Mouse (Mus musculus) CH12.LX (cell line): ENCODE measurements around the gene Rab12.

Experiments used
- CHD2 ChIP-seq: IDR thresholded peaks from 2 replicates; pipeline ENCODE4 v1.6.1; 2011; ENCODE audit warnings: low read length, improper control_type of control experiment
- CTCF ChIP-seq, 2 experiments: IDR thresholded peaks in 1 of 2; conservative IDR thresholded peaks in 1 of 2; 2 replicates each; pipeline ENCODE4 v1.5.1; 2011 to 2012; ENCODE audit warnings: low read depth in 2 of 2, low read length in 2 of 2, improper control_type of control experiment in 1 of 2, inconsistent platforms in 1 of 2, mild to moderate bottlenecking in 1 of 2, moderate library complexity in 1 of 2
- IRF4 ChIP-seq: IDR thresholded peaks from 2 replicates; pipeline ENCODE4 v1.6.1; 2014; ENCODE audit warnings: low read depth, mild to moderate bottlenecking, inconsistent platforms, low read length, improper control_type of control experiment
- MAFK ChIP-seq: IDR thresholded peaks from 2 replicates; pipeline ENCODE4 v1.6.1; 2011; ENCODE audit warnings: low read length, improper control_type of control experiment; ENCODE audit not compliant: insufficient replicate concordance
- MAX ChIP-seq: IDR thresholded peaks from 2 replicates; pipeline ENCODE4 v1.6.1; 2011; ENCODE audit warnings: low read length, improper control_type of control experiment
- MEF2A ChIP-seq: IDR thresholded peaks from 2 replicates; pipeline ENCODE4 v1.6.1; 2014; ENCODE audit warnings: low read depth, mild to moderate bottlenecking, inconsistent platforms, low read length, improper control_type of control experiment, borderline replicate concordance
- MXI1 ChIP-seq: IDR thresholded peaks from 2 replicates; pipeline ENCODE4 v1.6.1; 2011; ENCODE audit warnings: mild to moderate bottlenecking, low read depth, low read length, improper control_type of control experiment
- MYC ChIP-seq: IDR thresholded peaks from 2 replicates; pipeline ENCODE4 v1.6.1; 2011; ENCODE audit warnings: low read depth, mild to moderate bottlenecking, improper control_type of control experiment, low read length
- NRF1 ChIP-seq: IDR thresholded peaks from 2 replicates; pipeline ENCODE4 v1.6.1; 2014; ENCODE audit warnings: low read depth, mild to moderate bottlenecking, inconsistent platforms, low read length, improper control_type of control experiment, moderate library complexity
- SIN3A ChIP-seq: IDR thresholded peaks from 2 replicates; pipeline ENCODE4 v1.6.1; 2012; ENCODE audit warnings: low read length, improper control_type of control experiment, inconsistent platforms
- TCF12 ChIP-seq: IDR thresholded peaks from 2 replicates; pipeline ENCODE4 v1.6.1; 2014; ENCODE audit warnings: low read depth, mild to moderate bottlenecking, inconsistent platforms, low read length, improper control_type of control experiment
- ZC3H11A ChIP-seq: IDR thresholded peaks from 2 replicates; pipeline ENCODE4 v1.6.1; 2012; ENCODE audit warnings: low read depth, mild to moderate bottlenecking, inconsistent platforms, low read length, improper control_type of control experiment
- ZKSCAN1 ChIP-seq: IDR thresholded peaks from 2 replicates; pipeline ENCODE4 v1.6.1; 2012; ENCODE audit warnings: low read depth, inconsistent platforms, low read length, improper control_type of control experiment, borderline replicate concordance

- TF ChIP-seq MYC = no peak
- TF ChIP-seq CTCF (conservative IDR thresholded peaks at IDR 0.05 in 1 of 2, IDR thresholded peaks at IDR 0.05 in 1 of 2; ENCODE audit: low read depth in 2 of 2, low read length in 2 of 2) = no peak
- no peak for TF ChIP-seq CHD2
- no peak for TF ChIP-seq MEF2A
- no peak for TF ChIP-seq SIN3A
- no peak for TF ChIP-seq ZC3H11A
- TF ChIP-seq ZKSCAN1 = no peak
- TF ChIP-seq MAX = no peak
- no peak for TF ChIP-seq MAFK
- no peak for TF ChIP-seq TCF12
- no peak for TF ChIP-seq IRF4
- TF ChIP-seq NRF1 = no peak
- no peak for TF ChIP-seq MXI1
These were observed 44.7 kb upstream of the Rab12 start for GRCm38 (mm10) chr17:66564213-66564612.
